Mouse (Mus musculus) liver, postnatal 0 days (tissue): ENCODE results near the gene Cadm3. TPM values are rescaled to one million over a fixed set of nuclear protein-coding genes. Genes with fewer than 3 reads are reported as not detected.
A peak's percentile ranks its signal among the peaks of the same experiment; 100 is the strongest.

Source experiments
- ATAC-seq: fragments of 200-750 bp; cut with Nextera tagmentation; 2 replicates; pipeline ENCODE4 v1.8.0; 2017; ENCODE audit warnings: mild to moderate bottlenecking, moderate library complexity
- DNase-seq: peaks from one replicate; pipeline ENCODE4 v3.0.0-alpha.2; 2016
- H3K27ac ChIP-seq: fragments of 300-500 bp; sonication (generic); 2 replicates; pipeline ENCODE4 v1.5.1; 2014; ENCODE audit warnings: antibody characterized with exemption, moderate library complexity, mild to moderate bottlenecking, low read depth
- H3K27me3 ChIP-seq: fragments of 300-500 bp; sonication (generic); 2 replicates; pipeline ENCODE4 v1.6.1; 2014; ENCODE audit warnings: low read length, control low read depth, mixed read lengths; ENCODE audit not compliant: insufficient read depth
- H3K36me3 ChIP-seq: fragments of 300-500 bp; sonication (generic); replicated peaks from 2 replicates; pipeline ENCODE4 v1.6.1; 2014; ENCODE audit warnings: mild to moderate bottlenecking, control low read depth, low read length, moderate library complexity, mixed read lengths; ENCODE audit not compliant: insufficient read depth
- H3K4me1 ChIP-seq: fragments of 300-500 bp; sonication (generic); 2 replicates; pipeline ENCODE4 v1.6.1; 2014; ENCODE audit warnings: antibody characterized with exemption, mild to moderate bottlenecking, control low read depth; ENCODE audit not compliant: insufficient read depth
- H3K4me2 ChIP-seq: fragments of 300-500 bp; sonication (generic); 2 replicates; pipeline ENCODE4 v1.6.1; 2014; ENCODE audit warnings: low read depth, mild to moderate bottlenecking, low read length, moderate library complexity, mixed read lengths
- H3K4me3 ChIP-seq: fragments of 300-500 bp; sonication (generic); 2 replicates; pipeline ENCODE4 v1.5.1; 2014; ENCODE audit warnings: low read depth, low read length
- H3K9ac ChIP-seq: fragments of 300-500 bp; sonication (generic); replicated peaks from 2 replicates; pipeline ENCODE4 v1.6.1; 2014; ENCODE audit warnings: mild to moderate bottlenecking, moderate library complexity
- H3K9me3 ChIP-seq: fragments of 300-500 bp; sonication (generic); 2 replicates; pipeline ENCODE4 v1.6.1; 2016; ENCODE audit warnings: mild to moderate bottlenecking, control low read depth, low read length, mixed read lengths
- CTCF ChIP-seq: sonication (generic); IDR thresholded peaks from 2 replicates; pipeline ENCODE4 v1.5.1; 2016; ENCODE audit warnings: antibody characterized with exemption, low read depth
- EP300 ChIP-seq: IDR thresholded peaks from 2 replicates; pipeline ENCODE4 v1.6.1; 2016; ENCODE audit warnings: antibody characterized with exemption, low read depth, mild to moderate bottlenecking
- WGBS: fragments of 180-500 bp; shearing (Covaris S2); extraction: QIAGEN DNeasy Blood & Tissue Kit; methylation state at CpG from one replicate; pipeline ENCODE4 v1.1.7; 2014; ENCODE audit not compliant: insufficient replicate concordance; 5-methylcytosine and 5-hydroxymethylcytosine counted together
- polyA plus RNA-seq: library from polyadenylated mRNA; unstranded; fragments of >200 nt; fragmentation: Nextera tagmentation; extraction: Ambion mirVana; gene quantifications from 2 replicates; pipeline ENCODE4 v1.2.1, GENCODE M21; 2015

The Cadm3 gene
- polyA plus RNA-seq, 1 experiment from 2014 or later: 0.61 TPM

GRCm38 (mm10) chr1:173329743-173330142 lies 37.8 kb downstream of the Cadm3 start:
- Histone ChIP-seq H3K9ac (no peak overlapping the region), H3K4me1 (peaks cover 8% of the 10 kb centered on the region), H3K9me3 (no peaks in the 10 kb centered on the region), H3K36me3 (no peaks in the 10 kb centered on the region), H3K27ac (0 out of 2 replicates have a peak overlapping the region, but pooled peaks have one; percentile 3), H3K27me3 (no peaks in the 10 kb centered on the region), H3K4me2 (peak overlapping the region; percentile 69), H3K4me3 (peak overlapping the region; percentile 58)
- TF ChIP-seq CTCF: no peak
- TF ChIP-seq EP300: no peak
- DNase-seq (no peak), ATAC-seq (no peak)
- WGBS: 75% methylated on average over 5 of the region's 5 CpGs

GRCm38 (mm10) chr1:173329185-173329584 lies 38.3 kb downstream of the Cadm3 start:
- Histone ChIP-seq H3K4me2 (peak overlapping the region; percentile 69), H3K36me3 (no peaks in the 10 kb centered on the region), H3K27me3 (0 out of 2 replicates have a peak, but pooled peaks cover 3% of the 10 kb centered on the region), H3K9ac (no peak overlapping the region), H3K9me3 (no peaks in the 10 kb centered on the region), H3K4me1 (peaks cover 8% of the 10 kb centered on the region; the same call in 1 of the 2 replicates), H3K4me3 (peak overlapping the region; percentile 58), H3K27ac (0 out of 2 replicates have a peak overlapping the region, but pooled peaks have one; percentile 3)
- no peak for TF ChIP-seq CTCF
- peak; percentile 92 for TF ChIP-seq EP300
- DNase-seq: peak; percentile 35
- 9% methylated on average over 4 of the region's 4 CpGs for WGBS
- ATAC-seq: peak; percentile 9; the same call in 1 of the 2 replicates

- 78% methylated on average over 8 of the region's 8 CpGs for WGBS
- Histone ChIP-seq H3K9ac (no peak overlapping the region), H3K4me1 (peaks cover 3% of the 10 kb centered on the region; the same call in 1 of the 2 replicates), H3K36me3 (no peaks in the 10 kb centered on the region), H3K27ac (no peak overlapping the region), H3K9me3 (no peaks in the 10 kb centered on the region), H3K27me3 (0 out of 2 replicates have a peak, but pooled peaks cover 3% of the 10 kb centered on the region), H3K4me3 (peak overlapping the region; percentile 58; the same call in 1 of the 2 replicates), H3K4me2 (peak overlapping the region; percentile 69)
- DNase-seq: no peak
- ATAC-seq: no peak
- TF ChIP-seq CTCF: no peak
These were observed 39.0 kb downstream of the Cadm3 start for GRCm38 (mm10) chr1:173328446-173328845.

- H3K9ac ChIP-seq: no peak overlapping the region
- no peak overlapping the region for H3K4me2 ChIP-seq
- TF ChIP-seq EP300: no peak
- TF ChIP-seq CTCF: no peak
- H3K9me3 ChIP-seq: no peaks in the 10 kb centered on the region
- no peak overlapping the region for H3K4me3 ChIP-seq
- H3K4me1 ChIP-seq: peaks cover 3% of the 10 kb centered on the region; the same call in 1 of the 2 replicates
- DNase-seq (no peak), ATAC-seq (no peak)
- WGBS: 67% methylated on average over 1 of the region's 1 CpGs
- H3K27ac ChIP-seq: peak overlapping the region; percentile 16; the same call in 1 of the 2 replicates
- no peaks in the 10 kb centered on the region for H3K36me3 ChIP-seq
- 0 out of 2 replicates have a peak, but pooled peaks cover 3% of the 10 kb centered on the region for H3K27me3 ChIP-seq
These were observed 40.9 kb downstream of the Cadm3 start for GRCm38 (mm10) chr1:173326552-173326951.

GRCm38 (mm10) chr1:173325395-173325794 lies 42.1 kb downstream of the Cadm3 start:
- TF ChIP-seq CTCF: no peak
- TF ChIP-seq EP300: no peak
- Histone ChIP-seq H3K4me1 (peaks cover 3% of the 10 kb centered on the region; the same call in 1 of the 2 replicates), H3K4me2 (no peak overlapping the region), H3K27ac (no peak overlapping the region), H3K9ac (no peak overlapping the region), H3K36me3 (no peaks in the 10 kb centered on the region), H3K4me3 (no peak overlapping the region), H3K9me3 (no peaks in the 10 kb centered on the region), H3K27me3 (0 out of 2 replicates have a peak, but pooled peaks cover 3% of the 10 kb centered on the region)
- DNase-seq (no peak), ATAC-seq (no peak)
- WGBS: 83% methylated on average over 1 of the region's 1 CpGs

- no peak overlapping the region for H3K4me3 ChIP-seq
- peaks cover 3% of the 10 kb centered on the region; the same call in 1 of the 2 replicates for H3K4me1 ChIP-seq
- H3K36me3 ChIP-seq: no peaks in the 10 kb centered on the region
- DNase-seq (no peak), ATAC-seq (no peak)
- 0 out of 2 replicates have a peak, but pooled peaks cover 3% of the 10 kb centered on the region for H3K27me3 ChIP-seq
- TF ChIP-seq EP300: no peak
- TF ChIP-seq CTCF: no peak
- WGBS: 63% methylated on average over 4 of the region's 4 CpGs
- H3K4me2 ChIP-seq: no peak overlapping the region
- H3K9me3 ChIP-seq: no peaks in the 10 kb centered on the region
- H3K9ac ChIP-seq: no peak overlapping the region
- no peak overlapping the region for H3K27ac ChIP-seq
These were observed 42.5 kb downstream of the Cadm3 start for GRCm38 (mm10) chr1:173324961-173325360.
